Mouse (Mus musculus) forebrain, embryonic 15.5 days (tissue): ENCODE results near the gene Pomt2. TPM values are rescaled to one million over a fixed set of nuclear protein-coding genes. Genes with fewer than 3 reads are reported as not detected.

ENCODE experiments used
- ATAC-seq: fragments of 200-750 bp; cut with Nextera tagmentation; replicated peaks from 2 replicates; pipeline ENCODE4 v1.8.0; 2017; ENCODE audit warnings: mild to moderate bottlenecking, moderate TSS enrichment, moderate library complexity
- H3K27ac ChIP-seq: fragments of 300-500 bp; sonication (generic); replicated peaks from 2 replicates; pipeline ENCODE4 v1.5.1; 2015; ENCODE audit warnings: mild to moderate bottlenecking, inconsistent platforms
- H3K27me3 ChIP-seq: fragments of 300-500 bp; sonication (generic); 2 replicates; pipeline ENCODE4 v1.6.1; 2015; ENCODE audit warnings: inconsistent platforms
- H3K36me3 ChIP-seq: fragments of 300-500 bp; sonication (generic); 2 replicates; pipeline ENCODE4 v1.6.1; 2015; ENCODE audit warnings: mild to moderate bottlenecking, inconsistent platforms
- H3K4me1 ChIP-seq: fragments of 300-500 bp; sonication (generic); 2 replicates; pipeline ENCODE4 v1.6.1; 2015; ENCODE audit warnings: inconsistent platforms
- H3K4me2 ChIP-seq: fragments of 300-500 bp; sonication (generic); replicated peaks from 2 replicates; pipeline ENCODE4 v1.6.1; 2015; ENCODE audit warnings: mild to moderate bottlenecking, inconsistent platforms
- H3K4me3 ChIP-seq: fragments of 300-500 bp; sonication (generic); 2 replicates; pipeline ENCODE4 v1.5.1; 2015; ENCODE audit warnings: mild to moderate bottlenecking, inconsistent platforms
- H3K9ac ChIP-seq: fragments of 300-500 bp; sonication (generic); replicated peaks from 2 replicates; pipeline ENCODE4 v1.6.1; 2015; ENCODE audit warnings: mild to moderate bottlenecking, inconsistent platforms
- H3K9me3 ChIP-seq: fragments of 300-500 bp; sonication (generic); 2 replicates; pipeline ENCODE4 v1.6.1; 2016; ENCODE audit warnings: inconsistent platforms
- WGBS: fragments of 180-500 bp; shearing (Covaris S2); methylation state at CpG from one replicate; pipeline ENCODE4 v1.1.7; 2015; ENCODE audit warnings: mixed read lengths; 5-methylcytosine and 5-hydroxymethylcytosine counted together
- polyA plus RNA-seq: library from polyadenylated mRNA; unstranded; fragments of >200 nt; fragmentation: Nextera tagmentation; extraction: Ambion mirVana; gene quantifications from 2 replicates; pipeline ENCODE4 v1.2.1, GENCODE M21; 2015

The Pomt2 gene
- polyA plus RNA-seq, 1 experiment from 2014 or later, result 12.5 TPM

- peak overlapping the region; percentile 86 for H3K9ac ChIP-seq
- peaks cover 22% of the 10 kb centered on the region for H3K4me1 ChIP-seq
- peak overlapping the region; percentile 82 for H3K4me3 ChIP-seq
- ATAC-seq, result no peak
- 12% methylated on average over 15 of the region's 15 CpGs for WGBS
- H3K27ac ChIP-seq, result peak overlapping the region; percentile 97
- H3K36me3 ChIP-seq, result no peaks in the 10 kb centered on the region
- no peaks in the 10 kb centered on the region for H3K27me3 ChIP-seq
- H3K4me2 ChIP-seq, result peak overlapping the region; percentile 67
- H3K9me3 ChIP-seq, result no peaks in the 10 kb centered on the region
Measured at GRCm38 (mm10) chr12:87148136-87148535, 368 bp upstream of the Pomt2 start.

- H3K36me3 ChIP-seq, result no peaks in the 10 kb centered on the region
- under 1% methylated on average over 27 of the region's 27 CpGs for WGBS
- peak within 1 kb of the TSS; percentile 82 for H3K4me3 ChIP-seq
- peak within 1 kb of the TSS; percentile 86 for H3K9ac ChIP-seq
- peak within 1 kb of the TSS; percentile 67 for H3K4me2 ChIP-seq
- peaks cover 22% of the 10 kb centered on the region for H3K4me1 ChIP-seq
- peak within 1 kb of the TSS; percentile 97 for H3K27ac ChIP-seq
- H3K9me3 ChIP-seq, result no peaks in the 10 kb centered on the region
- H3K27me3 ChIP-seq, result no peaks in the 10 kb centered on the region
- ATAC-seq, result peak; percentile 89
Measured at GRCm38 (mm10) chr12:87146966-87147365, 802 bp downstream of the Pomt2 start, which contains the start of gene Gstz1. TSS of gene Gstz1 (plus strand) at chr12:87147165.

DNA sequence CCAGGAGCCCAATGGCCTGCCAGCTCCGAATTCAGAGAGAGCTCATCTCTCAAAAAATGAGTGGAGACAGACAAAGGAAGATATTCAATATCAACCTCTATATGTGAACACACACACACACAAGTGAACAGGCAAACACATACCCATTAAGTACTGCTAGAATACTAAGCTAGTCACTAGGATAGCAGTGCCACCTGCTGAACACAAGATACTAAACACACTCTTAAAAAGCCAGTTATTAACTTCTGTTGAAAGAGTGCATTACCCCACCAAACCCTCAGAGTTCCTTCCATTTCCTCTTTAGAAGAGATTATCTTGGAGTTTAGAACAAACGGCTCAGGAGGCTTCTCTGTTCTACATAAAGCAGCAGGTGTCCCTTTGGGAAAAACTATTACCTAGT is 5.6 kb downstream of the Pomt2 start:
- Histone ChIP-seq H3K36me3 (no peaks in the 10 kb centered on the region), H3K27me3 (no peaks in the 10 kb centered on the region), H3K4me1 (peaks cover 18% of the 10 kb centered on the region), H3K9ac (no peak overlapping the region), H3K9me3 (no peaks in the 10 kb centered on the region), H3K4me3 (no peak overlapping the region), H3K4me2 (no peak overlapping the region), H3K27ac (no peak overlapping the region)
- WGBS, result 79% methylated on average over 2 of the region's 2 CpGs
- ATAC-seq, result no peak

DNA sequence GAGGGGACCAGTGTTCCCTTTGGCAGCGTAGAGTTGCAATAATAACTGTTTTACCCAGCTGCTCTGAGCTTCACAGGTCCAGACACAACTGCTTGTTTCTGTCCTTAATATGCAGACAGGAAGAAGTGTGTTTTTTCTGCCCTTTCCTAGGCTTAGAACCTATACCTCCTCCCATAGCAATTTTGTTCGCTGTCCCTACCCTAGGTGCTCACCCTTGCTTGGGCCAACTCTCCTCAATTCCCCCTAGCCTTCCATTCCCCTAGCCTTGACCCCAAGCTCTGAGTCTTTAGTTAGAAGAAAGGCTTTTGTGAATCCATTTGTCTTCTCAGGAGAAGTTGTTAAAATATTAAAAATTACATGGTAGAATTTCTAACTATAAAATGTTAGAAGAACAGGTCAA is 9.0 kb downstream of the Pomt2 start:
- no peak overlapping the region for H3K9ac ChIP-seq
- WGBS, result 48% methylated on average over 2 of the region's 2 CpGs
- H3K27me3 ChIP-seq, result no peaks in the 10 kb centered on the region
- no peaks in the 10 kb centered on the region for H3K9me3 ChIP-seq
- no peak overlapping the region for H3K4me2 ChIP-seq
- 0 out of 2 replicates have a peak, but pooled peaks cover 4% of the 10 kb centered on the region for H3K4me1 ChIP-seq
- H3K36me3 ChIP-seq, result no peaks in the 10 kb centered on the region
- H3K27ac ChIP-seq, result 0 out of 2 replicates have a peak overlapping the region, but pooled peaks have one; percentile 52
- H3K4me3 ChIP-seq, result no peak overlapping the region
- ATAC-seq, result no peak

- no peak overlapping the region for H3K4me3 ChIP-seq
- H3K9ac ChIP-seq, result no peak overlapping the region
- H3K27ac ChIP-seq, result peak overlapping the region; percentile 6
- no peaks in the 10 kb centered on the region for H3K27me3 ChIP-seq
- no peak for ATAC-seq
- WGBS, result 21% methylated on average over 2 of the region's 2 CpGs
- no peak overlapping the region for H3K4me2 ChIP-seq
- no peaks in the 10 kb centered on the region for H3K36me3 ChIP-seq
- H3K9me3 ChIP-seq, result no peaks in the 10 kb centered on the region
- H3K4me1 ChIP-seq, result 0 out of 2 replicates have a peak, but pooled peaks cover 4% of the 10 kb centered on the region
Measured at GRCm38 (mm10) chr12:87138342-87138701, 9.4 kb downstream of the Pomt2 start.

- H3K4me1 ChIP-seq, result 0 out of 2 replicates have a peak, but pooled peaks cover 4% of the 10 kb centered on the region
- no peak overlapping the region for H3K4me2 ChIP-seq
- H3K9me3 ChIP-seq, result no peaks in the 10 kb centered on the region
- no peaks in the 10 kb centered on the region for H3K27me3 ChIP-seq
- H3K9ac ChIP-seq, result no peak overlapping the region
- peak overlapping the region; percentile 6 for H3K27ac ChIP-seq
- no peaks in the 10 kb centered on the region for H3K36me3 ChIP-seq
- H3K4me3 ChIP-seq, result no peak overlapping the region
- 67% methylated on average over 15 of the region's 15 CpGs for WGBS
- 0 out of 2 replicates have a peak, but pooled peaks have one; percentile 57 for ATAC-seq
Measured at GRCm38 (mm10) chr12:87137439-87138341, 10.1 kb downstream of the Pomt2 start.

GRCm38 (mm10) chr12:87132784-87133183 is 15.0 kb downstream of the Pomt2 start:
- H3K27me3 ChIP-seq, result no peaks in the 10 kb centered on the region
- H3K36me3 ChIP-seq, result peaks cover 12% of the 10 kb centered on the region; the same call in 1 of the 2 replicates
- ATAC-seq, result no peak
- H3K27ac ChIP-seq, result no peak overlapping the region
- no peak overlapping the region for H3K4me3 ChIP-seq
- WGBS, result 96% methylated on average over 9 of the region's 9 CpGs
- H3K4me2 ChIP-seq, result no peak overlapping the region
- H3K4me1 ChIP-seq, result 0 out of 2 replicates have a peak, but pooled peaks cover 1% of the 10 kb centered on the region
- no peak overlapping the region for H3K9ac ChIP-seq
- H3K9me3 ChIP-seq, result no peaks in the 10 kb centered on the region

DNA sequence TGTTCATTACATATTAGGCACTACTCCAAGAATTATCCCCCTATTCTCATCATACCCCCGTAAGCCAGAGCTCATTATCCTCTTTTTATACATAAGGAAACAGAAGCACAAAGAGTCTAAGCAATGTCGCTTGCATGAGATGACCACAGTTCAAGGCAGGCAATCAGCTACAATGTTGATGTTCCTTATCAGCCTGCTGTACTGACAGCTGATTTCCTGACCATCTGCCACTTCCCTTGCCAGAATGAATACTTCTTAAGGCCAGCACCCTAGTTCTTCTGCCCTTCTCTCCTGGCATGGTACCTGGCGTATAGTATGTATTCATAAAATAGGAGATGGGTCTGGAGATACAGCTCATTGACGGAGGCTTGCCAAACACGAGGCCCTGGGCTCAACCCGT is 15.6 kb downstream of the Pomt2 start:
- H3K36me3 ChIP-seq, result peaks cover 12% of the 10 kb centered on the region; the same call in 1 of the 2 replicates
- no peaks in the 10 kb centered on the region for H3K9me3 ChIP-seq
- H3K4me3 ChIP-seq, result no peak overlapping the region
- no peak overlapping the region for H3K27ac ChIP-seq
- WGBS, result 86% methylated on average over 6 of the region's 6 CpGs
- H3K4me2 ChIP-seq, result no peak overlapping the region
- ATAC-seq, result no peak
- H3K27me3 ChIP-seq, result no peaks in the 10 kb centered on the region
- H3K9ac ChIP-seq, result no peak overlapping the region
- no peaks in the 10 kb centered on the region for H3K4me1 ChIP-seq

- peaks cover 15% of the 10 kb centered on the region; the same call in 1 of the 2 replicates for H3K36me3 ChIP-seq
- H3K9me3 ChIP-seq, result no peaks in the 10 kb centered on the region
- no peak overlapping the region for H3K27ac ChIP-seq
- H3K27me3 ChIP-seq, result no peaks in the 10 kb centered on the region
- no peak overlapping the region for H3K4me3 ChIP-seq
- H3K4me2 ChIP-seq, result no peak overlapping the region
- WGBS, result 50% methylated on average over 3 of the region's 3 CpGs
- no peaks in the 10 kb centered on the region for H3K4me1 ChIP-seq
- no peak overlapping the region for H3K9ac ChIP-seq
- ATAC-seq, result no peak
Measured at GRCm38 (mm10) chr12:87131619-87132018, 16.1 kb downstream of the Pomt2 start.

DNA sequence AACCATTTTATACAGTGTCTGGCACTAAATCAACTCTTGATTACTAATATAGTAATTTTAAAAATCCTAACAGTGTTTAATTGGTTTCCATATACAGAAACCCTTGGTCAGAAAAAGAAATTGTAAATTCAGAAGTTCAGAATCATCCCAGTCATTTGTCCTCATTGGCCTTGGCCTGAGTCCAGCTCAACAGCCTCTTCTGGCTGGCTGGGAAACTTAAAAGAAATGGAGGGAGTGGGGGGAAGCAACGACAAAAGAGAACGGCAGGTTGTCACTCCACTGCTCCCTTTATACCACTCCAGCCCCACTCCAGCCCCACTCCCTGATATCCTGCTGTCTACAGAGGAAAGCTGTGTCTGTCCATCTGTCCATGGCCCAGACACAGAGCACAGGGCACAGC is 16.6 kb downstream of the Pomt2 start:
- Histone ChIP-seq H3K27me3 (no peaks in the 10 kb centered on the region), H3K9ac (no peak overlapping the region), H3K4me1 (no peaks in the 10 kb centered on the region), H3K27ac (no peak overlapping the region), H3K4me2 (no peak overlapping the region), H3K36me3 (peaks cover 15% of the 10 kb centered on the region; the same call in 1 of the 2 replicates), H3K9me3 (no peaks in the 10 kb centered on the region), H3K4me3 (no peak overlapping the region)
- WGBS, result 32% methylated on average over 2 of the region's 2 CpGs
- no peak; the same call in 1 of the 2 replicates for ATAC-seq

- no peak for ATAC-seq
- no peak overlapping the region for H3K4me2 ChIP-seq
- peaks cover 15% of the 10 kb centered on the region; the same call in 1 of the 2 replicates for H3K36me3 ChIP-seq
- H3K9me3 ChIP-seq, result no peaks in the 10 kb centered on the region
- H3K4me3 ChIP-seq, result no peak overlapping the region
- no peak overlapping the region for H3K9ac ChIP-seq
- no peaks in the 10 kb centered on the region for H3K4me1 ChIP-seq
- no peaks in the 10 kb centered on the region for H3K27me3 ChIP-seq
- 89% methylated on average over 4 of the region's 4 CpGs for WGBS
- H3K27ac ChIP-seq, result no peak overlapping the region
Measured at GRCm38 (mm10) chr12:87130224-87130623, 17.5 kb downstream of the Pomt2 start.

DNA sequence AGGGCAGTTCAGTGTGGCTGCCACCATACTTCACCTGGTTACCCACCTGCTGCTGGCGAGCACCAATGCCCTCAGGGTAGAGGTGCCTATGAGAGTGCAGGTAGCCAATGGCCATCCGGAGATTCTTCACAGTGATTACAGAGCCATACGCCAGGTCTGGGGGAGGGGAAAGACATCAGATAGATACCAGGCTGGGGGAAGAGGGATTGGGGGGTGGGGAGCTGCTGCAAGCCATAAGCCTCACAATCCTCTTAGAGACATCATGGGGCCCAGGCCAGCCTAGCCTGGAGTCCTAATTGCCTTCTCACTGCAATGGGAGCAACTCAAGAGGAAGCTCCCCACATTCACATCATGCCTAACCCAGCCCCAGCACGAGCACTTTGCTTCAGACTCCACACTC is 20.5 kb downstream of the Pomt2 start:
- Histone ChIP-seq H3K4me2 (no peak overlapping the region), H3K9me3 (no peaks in the 10 kb centered on the region), H3K36me3 (peaks cover 30% of the 10 kb centered on the region; the same call in 1 of the 2 replicates), H3K9ac (no peak overlapping the region), H3K4me1 (no peaks in the 10 kb centered on the region), H3K27me3 (no peaks in the 10 kb centered on the region), H3K27ac (no peak overlapping the region), H3K4me3 (no peak overlapping the region)
- WGBS, result 70% methylated on average over 4 of the region's 4 CpGs
- ATAC-seq, result no peak
